Mouse (Mus musculus): ENCODE data around the gene Agap3. TPM values are rescaled to one million over a fixed set of nuclear protein-coding genes. Genes with fewer than 3 reads are reported as not detected.

Agap3 gene
- polyA plus RNA-seq, 1 experiment from 2014 or later, result 10.3 TPM

- Histone ChIP-seq H3K9ac (no peak overlapping the region), H3K4me2 (no peak overlapping the region), H3K36me3 (peaks cover 87% of the 10 kb centered on the region), H3K4me3 (replicated peaks) (no peak overlapping the region), H3K27ac (no peak overlapping the region), H3K4me1 (replicated peaks) (no peaks in the 10 kb centered on the region), H3K9me3 (replicated peaks) (no peaks in the 10 kb centered on the region), H3K27me3 (no peaks in the 10 kb centered on the region)
- no peak for DNase-seq
- WGBS (ENCODE audit: insufficient replicate concordance), result 82% methylated on average over 12 of the region's 12 CpGs
- ATAC-seq (ENCODE audit: low read depth), result no peak
These were observed 45.5 kb downstream of the Agap3 start for GRCm38 (mm10) chr5:24497526-24497925.

DNA sequence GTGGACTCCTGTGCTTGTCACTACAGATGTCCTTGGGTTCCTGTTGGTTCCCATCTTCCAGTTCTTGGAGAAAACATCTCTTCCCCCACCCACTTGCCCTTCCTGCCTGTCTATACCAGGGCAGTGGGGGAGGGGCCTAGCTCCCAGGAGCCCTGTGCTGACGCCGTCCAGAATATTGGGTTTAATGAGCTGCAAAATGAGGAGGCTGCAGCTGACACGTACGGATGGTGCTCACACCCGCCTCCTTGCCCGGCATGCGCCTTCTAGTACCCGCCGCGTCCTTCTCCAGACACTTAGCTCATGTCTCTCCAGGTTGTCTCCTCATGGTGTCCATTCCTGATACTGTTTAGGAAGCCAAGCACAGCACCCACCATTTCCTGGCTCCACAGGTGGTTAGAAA lies 47.1 kb downstream of the Agap3 start:
- H3K4me1 ChIP-seq (replicated peaks), result no peaks in the 10 kb centered on the region
- peaks cover 72% of the 10 kb centered on the region for H3K36me3 ChIP-seq
- H3K4me3 ChIP-seq (replicated peaks), result no peak overlapping the region
- H3K27ac ChIP-seq, result no peak overlapping the region
- no peak for DNase-seq
- H3K9me3 ChIP-seq (replicated peaks), result no peaks in the 10 kb centered on the region
- no peak overlapping the region for H3K9ac ChIP-seq
- H3K4me2 ChIP-seq, result no peak overlapping the region
- peaks cover 1% of the 10 kb centered on the region; the same call in 1 of the 2 replicates for H3K27me3 ChIP-seq
- no peak for ATAC-seq (ENCODE audit: low read depth)
- 88% methylated on average over 10 of the region's 10 CpGs for WGBS (ENCODE audit: insufficient replicate concordance)

- no peak for DNase-seq
- H3K27ac ChIP-seq, result no peak overlapping the region
- H3K4me3 ChIP-seq (replicated peaks), result no peak overlapping the region
- H3K9ac ChIP-seq, result no peak overlapping the region
- peaks cover 59% of the 10 kb centered on the region for H3K36me3 ChIP-seq
- WGBS (ENCODE audit: insufficient replicate concordance), result 81% methylated on average over 11 of the region's 11 CpGs
- ATAC-seq (ENCODE audit: low read depth), result no peak
- no peak overlapping the region for H3K4me2 ChIP-seq
- H3K27me3 ChIP-seq, result peaks cover 17% of the 10 kb centered on the region
- no peaks in the 10 kb centered on the region for H3K9me3 ChIP-seq (replicated peaks)
- H3K4me1 ChIP-seq (replicated peaks), result peaks cover 17% of the 10 kb centered on the region
These were observed 48.9 kb downstream of the Agap3 start for GRCm38 (mm10) chr5:24500851-24501250.

GRCm38 (mm10) chr5:24502786-24503185 lies 50.8 kb downstream of the Agap3 start:
- 78% methylated on average over 4 of the region's 4 CpGs for WGBS (ENCODE audit: insufficient replicate concordance)
- H3K27me3 ChIP-seq, result peaks cover 21% of the 10 kb centered on the region
- H3K27ac ChIP-seq, result no peak overlapping the region
- peaks cover 45% of the 10 kb centered on the region for H3K36me3 ChIP-seq
- ATAC-seq (ENCODE audit: low read depth) (no peak), DNase-seq (no peak)
- H3K4me1 ChIP-seq (replicated peaks), result peaks cover 17% of the 10 kb centered on the region
- H3K9ac ChIP-seq, result no peak overlapping the region
- H3K4me2 ChIP-seq, result no peak overlapping the region
- H3K9me3 ChIP-seq (replicated peaks), result no peaks in the 10 kb centered on the region
- H3K4me3 ChIP-seq (replicated peaks), result no peak overlapping the region

GRCm38 (mm10) chr5:24505513-24505912 lies 53.5 kb downstream of the Agap3 start:
- Histone ChIP-seq H3K9ac (no peak overlapping the region), H3K9me3 (replicated peaks) (0 out of 2 replicates have a peak, but pooled peaks cover 5% of the 10 kb centered on the region), H3K4me3 (replicated peaks) (no peak overlapping the region), H3K27ac (no peak overlapping the region), H3K36me3 (peaks cover 18% of the 10 kb centered on the region), H3K4me2 (no peak overlapping the region), H3K4me1 (replicated peaks) (peaks cover 17% of the 10 kb centered on the region), H3K27me3 (peaks cover 22% of the 10 kb centered on the region)
- DNase-seq (no peak), ATAC-seq (ENCODE audit: low read depth) (peak; percentile 46)
- WGBS (ENCODE audit: insufficient replicate concordance), result 10% methylated on average over 2 of the region's 2 CpGs

DNA sequence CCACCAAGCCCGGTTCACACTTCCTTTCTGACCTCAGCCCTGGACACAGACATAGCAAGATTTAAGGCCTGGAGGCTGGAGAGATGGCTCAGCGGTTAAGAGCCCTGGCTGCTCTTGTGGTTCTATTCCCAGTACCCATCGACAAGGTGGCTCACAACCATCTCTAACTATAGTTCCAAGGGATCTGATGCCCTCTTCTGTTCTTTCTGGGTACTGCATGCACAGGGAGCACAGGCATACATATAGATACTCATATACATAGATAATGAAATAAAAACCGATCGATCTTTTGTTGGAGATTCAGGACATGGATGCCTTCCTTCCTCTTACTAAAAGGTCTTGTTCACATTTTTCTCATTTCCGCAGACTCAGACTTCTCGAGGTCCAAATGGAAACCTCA lies 56.4 kb downstream of the Agap3 start:
- no peak for ATAC-seq (ENCODE audit: low read depth)
- H3K27ac ChIP-seq, result no peak overlapping the region
- H3K9me3 ChIP-seq (replicated peaks), result 0 out of 2 replicates have a peak, but pooled peaks cover 5% of the 10 kb centered on the region
- peaks cover 30% of the 10 kb centered on the region for H3K27me3 ChIP-seq
- no peak for DNase-seq
- no peak overlapping the region for H3K9ac ChIP-seq
- H3K36me3 ChIP-seq, result no peaks in the 10 kb centered on the region
- no peak overlapping the region for H3K4me3 ChIP-seq (replicated peaks)
- WGBS (ENCODE audit: insufficient replicate concordance), result 78% methylated on average over 7 of the region's 7 CpGs
- peaks cover 17% of the 10 kb centered on the region for H3K4me1 ChIP-seq (replicated peaks)
- H3K4me2 ChIP-seq, result no peak overlapping the region

- Histone ChIP-seq H3K4me3 (replicated peaks) (no peak overlapping the region), H3K9ac (no peak overlapping the region), H3K4me1 (replicated peaks) (0 out of 2 replicates have a peak, but pooled peaks cover 2% of the 10 kb centered on the region), H3K27ac (no peak overlapping the region), H3K4me2 (no peak overlapping the region), H3K36me3 (no peaks in the 10 kb centered on the region), H3K9me3 (replicated peaks) (0 out of 2 replicates have a peak, but pooled peaks cover 5% of the 10 kb centered on the region), H3K27me3 (peaks cover 31% of the 10 kb centered on the region; the same call in 1 of the 2 replicates)
- DNase-seq, result no peak
- 41% methylated on average over 11 of the region's 11 CpGs for WGBS (ENCODE audit: insufficient replicate concordance)
- ATAC-seq (ENCODE audit: low read depth), result no peak
These were observed 58.7 kb downstream of the Agap3 start for GRCm38 (mm10) chr5:24510635-24511034.

GRCm38 (mm10) chr5:24512271-24512670 lies 60.3 kb downstream of the Agap3 start:
- H3K27me3 ChIP-seq, result peaks cover 35% of the 10 kb centered on the region
- no peak overlapping the region for H3K4me3 ChIP-seq (replicated peaks)
- H3K4me1 ChIP-seq (replicated peaks), result no peaks in the 10 kb centered on the region
- DNase-seq (no peak), ATAC-seq (ENCODE audit: low read depth) (0 out of 2 replicates have a peak, but pooled peaks have one; percentile 34)
- no peak overlapping the region for H3K4me2 ChIP-seq
- H3K9ac ChIP-seq, result no peak overlapping the region
- WGBS (ENCODE audit: insufficient replicate concordance), result 44% methylated on average over 8 of the region's 8 CpGs
- H3K27ac ChIP-seq, result no peak overlapping the region
- 0 out of 2 replicates have a peak, but pooled peaks cover 5% of the 10 kb centered on the region for H3K9me3 ChIP-seq (replicated peaks)
- no peaks in the 10 kb centered on the region for H3K36me3 ChIP-seq

DNA sequence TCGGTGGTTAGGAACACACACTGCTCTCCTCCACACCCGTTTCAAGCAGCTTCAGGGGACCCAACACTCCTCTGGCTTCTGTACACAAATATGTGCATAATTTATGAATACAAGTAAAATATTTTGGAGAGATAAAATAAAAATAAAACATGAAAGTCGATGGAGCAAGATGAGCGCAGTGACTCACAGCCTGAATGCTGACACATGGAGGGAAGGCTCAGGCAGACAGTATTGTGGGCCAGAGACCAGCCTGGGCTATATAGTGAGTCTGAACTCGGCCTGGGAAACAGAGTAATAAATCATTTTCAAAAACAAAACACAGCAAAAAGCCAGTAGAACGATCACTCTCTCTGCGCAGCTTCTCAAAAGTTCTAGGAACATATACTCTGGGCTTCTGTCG lies 69.4 kb downstream of the Agap3 start:
- WGBS (ENCODE audit: insufficient replicate concordance), result 48% methylated on average over 8 of the region's 8 CpGs
- Histone ChIP-seq H3K4me1 (replicated peaks) (peaks cover 3% of the 10 kb centered on the region; the same call in 1 of the 2 replicates), H3K27ac (no peak overlapping the region), H3K36me3 (no peaks in the 10 kb centered on the region), H3K4me2 (no peak overlapping the region), H3K27me3 (peaks cover 84% of the 10 kb centered on the region), H3K9me3 (replicated peaks) (no peaks in the 10 kb centered on the region), H3K4me3 (replicated peaks) (no peak overlapping the region), H3K9ac (no peak overlapping the region)
- DNase-seq (no peak), ATAC-seq (ENCODE audit: low read depth) (no peak)

DNA sequence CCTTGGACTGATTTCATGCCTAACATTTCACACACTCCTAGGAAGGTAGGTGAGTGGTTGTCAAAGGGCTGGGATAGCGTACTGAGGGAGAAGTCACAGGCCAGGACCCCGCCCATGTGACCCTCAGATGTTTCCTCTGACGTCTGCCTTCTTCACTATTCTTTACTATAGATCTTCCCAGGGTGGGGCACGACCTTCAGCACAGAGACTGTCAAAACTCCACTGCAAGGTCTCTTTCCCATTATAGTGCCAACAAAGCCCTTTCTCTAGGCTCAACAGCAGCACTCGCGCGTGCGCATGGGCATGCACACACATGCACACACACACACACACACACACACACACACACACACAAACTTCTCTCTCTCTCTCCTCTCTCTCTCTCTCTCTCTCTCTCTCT lies 71.8 kb downstream of the Agap3 start:
- WGBS (ENCODE audit: insufficient replicate concordance), result 47% methylated on average over 8 of the region's 8 CpGs
- ATAC-seq (ENCODE audit: low read depth), result no peak

GRCm38 (mm10) chr5:24524522-24524921 lies 72.5 kb downstream of the Agap3 start:
- WGBS (ENCODE audit: insufficient replicate concordance), result 7% methylated on average over 4 of the region's 4 CpGs
- no peak overlapping the region for H3K4me3 ChIP-seq (replicated peaks)
- no peaks in the 10 kb centered on the region for H3K9me3 ChIP-seq (replicated peaks)
- ATAC-seq (ENCODE audit: low read depth) (no peak), DNase-seq (no peak)
- H3K27me3 ChIP-seq, result peaks cover 91% of the 10 kb centered on the region
- H3K4me1 ChIP-seq (replicated peaks), result peaks cover 8% of the 10 kb centered on the region
- H3K36me3 ChIP-seq, result no peaks in the 10 kb centered on the region
- no peak overlapping the region for H3K9ac ChIP-seq
- no peak overlapping the region for H3K27ac ChIP-seq
- no peak overlapping the region for H3K4me2 ChIP-seq

More for the DNA sequence above, 71.8 kb downstream of the Agap3 start:
- no peak overlapping the region for H3K27ac ChIP-seq
- no peaks in the 10 kb centered on the region for H3K9me3 ChIP-seq (replicated peaks)
- H3K4me2 ChIP-seq, result no peak overlapping the region
- peaks cover 8% of the 10 kb centered on the region for H3K4me1 ChIP-seq (replicated peaks)
- no peaks in the 10 kb centered on the region for H3K36me3 ChIP-seq
- no peak overlapping the region for H3K4me3 ChIP-seq (replicated peaks)
- no peak for DNase-seq
- peaks cover 88% of the 10 kb centered on the region for H3K27me3 ChIP-seq
- no peak overlapping the region for H3K9ac ChIP-seq

Measured in liver, embryonic 13.5 days (tissue).